Mouse (Mus musculus) bone marrow macrophage, adult 2 months (primary cell): ENCODE measurements around the gene Lrch1.

Experiments
- CTCF ChIP-seq: IDR thresholded peaks from 2 replicates; pipeline ENCODE4 v1.5.1; 2012; ENCODE audit warnings: low read depth, mild to moderate bottlenecking, low read length, moderate library complexity
- POLR2A ChIP-seq: IDR thresholded peaks from 2 replicates; pipeline ENCODE4 v1.6.1; 2012; ENCODE audit warnings: mild to moderate bottlenecking, low read depth, low read length, borderline replicate concordance

GRCm38 (mm10) chr14:74840328-74840727, 107.3 kb downstream of the Lrch1 start:
- TF ChIP-seq CTCF: no peak
- TF ChIP-seq POLR2A: no peak
